Mouse (Mus musculus): ENCODE measurements around the gene 1810055G02Rik. TPM values are rescaled to one million over a fixed set of nuclear protein-coding genes. Genes with fewer than 3 reads are reported as not detected.

The 1810055G02Rik gene
- polyA plus RNA-seq (2015; fragmentation: Nextera tagmentation; extraction: Ambion mirVana) = 48.2 and 52.7 TPM in 2 replicates

DNA sequence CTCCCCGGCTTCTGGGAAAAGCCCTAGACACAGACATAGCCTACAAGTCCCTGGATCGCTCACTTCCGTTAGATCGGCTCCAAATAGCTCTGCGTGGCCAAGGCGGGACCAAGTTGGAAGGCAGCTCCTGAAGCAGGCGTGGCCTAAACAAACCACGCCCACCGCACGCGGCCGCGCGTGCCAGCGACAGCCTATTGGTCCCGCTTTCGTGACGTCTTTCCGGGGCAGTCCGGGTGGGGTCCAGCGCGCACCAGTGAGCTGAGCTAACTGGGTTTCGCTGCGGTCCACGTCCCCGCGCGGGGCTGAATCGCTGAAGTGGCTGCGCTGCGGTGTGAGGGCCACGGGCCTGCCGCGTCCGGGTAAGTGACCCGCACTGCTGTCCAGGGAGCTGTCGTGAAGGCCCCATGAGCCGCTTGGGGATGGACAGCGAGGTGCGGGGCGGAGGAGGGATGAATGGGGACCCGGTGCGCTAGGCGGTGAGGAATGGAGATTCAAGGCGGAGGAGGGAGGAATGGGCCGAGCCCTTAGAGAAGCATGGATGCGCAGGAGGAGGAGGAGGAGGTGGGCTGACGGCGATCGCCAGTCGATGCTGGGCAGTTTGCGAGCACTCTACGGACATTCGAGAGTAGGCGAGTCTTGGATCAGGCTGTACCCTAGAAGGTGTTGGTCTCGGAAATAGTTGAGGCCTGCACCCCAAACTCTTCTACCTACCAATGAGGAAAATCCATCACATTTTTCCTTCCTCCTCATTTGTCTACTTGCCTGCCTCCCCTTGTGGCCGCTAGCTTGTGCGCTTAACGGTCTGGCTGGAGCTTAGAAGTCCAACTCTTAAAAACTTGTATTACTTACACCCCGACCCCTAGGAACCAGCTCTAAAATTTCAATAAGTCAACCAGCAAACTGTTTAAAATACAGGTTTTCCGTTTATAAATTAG lies at the start of gene 1810055G02Rik:
TSS of gene 1810055G02Rik (plus strand) at position 216 of the 935 bp plus-strand sequence.
- peak within 1 kb of the TSS; percentile 72 for H3K4me3 ChIP-seq (ENCODE audit: low read depth, low read length)
- WGBS (ENCODE audit: insufficient replicate concordance) = 2% methylated on average over 61 of the region's 61 CpGs
- H3K27me3 ChIP-seq (ENCODE audit: insufficient read depth, low read length) = no peaks in the 10 kb centered on the region
- H3K9me3 ChIP-seq (ENCODE audit: low read length) = no peaks in the 10 kb centered on the region
- ATAC-seq (peak; percentile 90), DNase-seq (peak; percentile 99)
- H3K9ac ChIP-seq (replicated peaks) = peak within 1 kb of the TSS; percentile 87
- H3K36me3 ChIP-seq (replicated peaks; ENCODE audit: insufficient read depth, low read length) = peaks cover 3% of the 10 kb centered on the region; the same call in 1 of the 2 replicates
- TF ChIP-seq CTCF (IDR thresholded peaks at IDR 0.05; ENCODE audit: low read depth) = 0 out of 2 replicates have a peak, but pooled peaks have one; percentile 1
- no peak for TF ChIP-seq EP300 (IDR thresholded peaks at IDR 0.05; ENCODE audit: low read depth)
- peak within 1 kb of the TSS; percentile 98 for H3K27ac ChIP-seq (ENCODE audit: low read depth)
- peaks cover 5% of the 10 kb centered on the region for H3K4me1 ChIP-seq (ENCODE audit: insufficient read depth)
- peak within 1 kb of the TSS; percentile 86 for H3K4me2 ChIP-seq (ENCODE audit: low read depth, low read length)

DNA sequence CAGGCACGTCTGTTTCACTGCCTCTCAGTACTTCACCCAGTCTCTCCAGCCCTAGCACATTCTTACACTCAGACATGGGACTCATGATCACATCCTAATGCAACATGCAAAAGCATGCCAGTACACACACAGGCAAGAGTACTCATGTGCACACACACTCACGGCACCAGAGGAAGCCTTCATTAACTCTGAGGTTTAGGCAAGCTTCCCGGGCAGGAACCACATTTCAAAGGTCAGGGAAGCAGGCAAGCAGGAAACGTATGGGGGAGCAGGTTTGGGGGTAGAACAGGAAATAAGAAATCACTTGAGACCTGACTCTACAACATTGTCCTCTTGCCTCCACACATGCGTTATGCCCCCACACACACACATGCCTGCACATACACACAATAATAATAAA lies 42.6 kb upstream of the 1810055G02Rik start:
- DNase-seq (peak; percentile 36), ATAC-seq (peak; percentile 33)
- 5% methylated on average over 5 of the region's 5 CpGs for WGBS (ENCODE audit: insufficient replicate concordance)
- H3K27me3 ChIP-seq (ENCODE audit: insufficient read depth, low read length) = no peaks in the 10 kb centered on the region
- H3K36me3 ChIP-seq (replicated peaks; ENCODE audit: insufficient read depth, low read length) = no peaks in the 10 kb centered on the region
- H3K4me1 ChIP-seq (ENCODE audit: insufficient read depth) = peaks cover 50% of the 10 kb centered on the region
- H3K9me3 ChIP-seq (ENCODE audit: low read length) = no peaks in the 10 kb centered on the region
- no peak for TF ChIP-seq EP300 (IDR thresholded peaks at IDR 0.05; ENCODE audit: low read depth)
- TF ChIP-seq CTCF (IDR thresholded peaks at IDR 0.05; ENCODE audit: low read depth) = no peak
- no peak overlapping the region; the same call in 1 of the 2 replicates for H3K9ac ChIP-seq (replicated peaks)
- H3K4me2 ChIP-seq (ENCODE audit: low read depth, low read length) = peak overlapping the region; percentile 46
- peak overlapping the region; percentile 30 for H3K27ac ChIP-seq (ENCODE audit: low read depth)
- no peak overlapping the region for H3K4me3 ChIP-seq (ENCODE audit: low read depth, low read length)

DNA sequence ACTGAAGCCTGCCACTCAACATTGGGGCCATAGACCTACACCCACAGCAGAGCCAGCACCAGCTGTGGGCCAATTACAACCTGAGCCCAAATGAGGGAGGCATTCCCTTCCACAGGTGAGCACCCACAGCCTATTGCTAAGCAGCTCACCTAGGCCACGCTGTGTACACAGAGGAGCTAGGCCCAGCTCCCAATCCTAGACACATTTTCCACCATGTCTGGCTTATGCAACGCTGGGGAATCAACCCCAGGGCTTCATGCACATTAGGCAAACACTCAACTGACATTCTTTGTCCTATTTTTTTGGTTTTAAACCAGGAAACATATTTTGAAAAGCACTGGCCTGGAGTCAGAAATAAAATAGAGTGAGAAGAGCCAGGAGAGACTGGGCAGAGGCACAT lies 41.5 kb upstream of the 1810055G02Rik start:
- no peak overlapping the region for H3K4me2 ChIP-seq (ENCODE audit: low read depth, low read length)
- H3K27ac ChIP-seq (ENCODE audit: low read depth) = peak overlapping the region; percentile 30
- no peak overlapping the region for H3K4me3 ChIP-seq (ENCODE audit: low read depth, low read length)
- 52% methylated on average over 2 of the region's 2 CpGs for WGBS (ENCODE audit: insufficient replicate concordance)
- DNase-seq (no peak), ATAC-seq (peak; percentile 61)
- no peaks in the 10 kb centered on the region for H3K9me3 ChIP-seq (ENCODE audit: low read length)
- H3K36me3 ChIP-seq (replicated peaks; ENCODE audit: insufficient read depth, low read length) = no peaks in the 10 kb centered on the region
- H3K4me1 ChIP-seq (ENCODE audit: insufficient read depth) = peaks cover 53% of the 10 kb centered on the region
- TF ChIP-seq CTCF (IDR thresholded peaks at IDR 0.05; ENCODE audit: low read depth) (no peak), EP300 (IDR thresholded peaks at IDR 0.05; ENCODE audit: low read depth) (no peak)
- H3K9ac ChIP-seq (replicated peaks) = no peak overlapping the region
- no peaks in the 10 kb centered on the region for H3K27me3 ChIP-seq (ENCODE audit: insufficient read depth, low read length)

DNA sequence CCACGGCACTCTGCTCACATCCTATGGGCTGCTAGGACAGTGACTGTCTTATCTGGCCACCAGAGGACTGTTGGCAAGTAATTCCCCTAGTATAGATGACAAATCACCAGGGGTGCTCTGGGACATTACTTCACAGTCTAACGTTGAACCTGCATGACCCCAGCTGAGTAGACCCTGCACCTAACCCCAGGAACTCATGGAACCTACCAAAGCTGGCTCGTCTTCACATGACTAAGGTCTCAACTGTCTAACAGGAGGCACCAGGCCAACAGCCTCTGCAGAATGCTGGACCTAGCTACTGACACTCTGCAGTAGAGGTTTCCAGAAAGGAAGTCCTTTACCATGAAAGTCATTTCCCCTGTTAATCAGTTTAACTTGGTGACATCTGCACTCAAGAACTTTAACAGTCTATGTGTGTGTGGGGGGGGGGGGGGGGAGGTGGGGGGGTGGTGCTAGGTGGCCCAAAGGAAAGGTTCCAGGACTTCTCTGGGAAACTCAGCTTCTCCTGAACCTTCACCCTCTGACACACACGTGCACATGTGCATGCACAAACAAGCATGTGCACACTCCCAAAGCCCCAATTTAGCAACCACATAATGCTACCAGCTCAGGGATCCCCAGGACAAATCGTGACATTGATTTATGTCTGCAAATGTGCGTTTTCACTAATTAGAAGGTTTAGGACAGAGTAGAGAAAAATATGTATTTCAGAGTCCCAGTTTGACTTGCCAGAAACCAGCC lies 40.8 kb upstream of the 1810055G02Rik start:
- peaks cover 53% of the 10 kb centered on the region for H3K4me1 ChIP-seq (ENCODE audit: insufficient read depth)
- no peak overlapping the region for H3K9ac ChIP-seq (replicated peaks)
- WGBS (ENCODE audit: insufficient replicate concordance) = 25% methylated on average over 6 of the region's 6 CpGs
- H3K27me3 ChIP-seq (ENCODE audit: insufficient read depth, low read length) = no peaks in the 10 kb centered on the region
- no peaks in the 10 kb centered on the region for H3K9me3 ChIP-seq (ENCODE audit: low read length)
- TF ChIP-seq EP300 (IDR thresholded peaks at IDR 0.05; ENCODE audit: low read depth) (no peak), CTCF (IDR thresholded peaks at IDR 0.05; ENCODE audit: low read depth) (no peak)
- peak overlapping the region; percentile 30 for H3K27ac ChIP-seq (ENCODE audit: low read depth)
- DNase-seq (no peak), ATAC-seq (peak; percentile 58)
- H3K4me2 ChIP-seq (ENCODE audit: low read depth, low read length) = 0 out of 2 replicates have a peak overlapping the region, but pooled peaks have one; percentile 7
- H3K36me3 ChIP-seq (replicated peaks; ENCODE audit: insufficient read depth, low read length) = no peaks in the 10 kb centered on the region; the same call in 1 of the 2 replicates
- no peak overlapping the region for H3K4me3 ChIP-seq (ENCODE audit: low read depth, low read length)

DNA sequence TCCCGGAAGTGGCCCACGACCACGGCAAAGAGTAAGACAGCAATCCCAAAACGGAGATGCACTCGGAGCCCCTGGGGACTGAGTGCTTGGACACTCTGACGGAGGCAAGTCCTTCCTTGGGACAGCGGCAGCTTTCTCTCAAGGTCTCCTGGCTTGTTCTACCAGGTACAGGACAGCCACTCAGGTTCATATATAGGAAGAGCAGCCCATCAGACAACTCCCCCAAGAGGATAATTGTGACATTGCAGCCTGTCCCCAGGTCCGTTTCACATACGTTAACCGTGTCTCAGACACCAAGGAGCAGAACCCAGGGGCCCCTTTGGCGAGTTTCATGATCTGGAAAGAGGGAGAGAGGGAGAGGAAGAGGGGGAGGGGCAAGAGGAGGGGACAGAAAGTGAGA lies 40.1 kb upstream of the 1810055G02Rik start:
- H3K9me3 ChIP-seq (ENCODE audit: low read length) = no peaks in the 10 kb centered on the region
- no peak overlapping the region; the same call in none of the 2 replicates for H3K27ac ChIP-seq (ENCODE audit: low read depth)
- peaks cover 53% of the 10 kb centered on the region for H3K4me1 ChIP-seq (ENCODE audit: insufficient read depth)
- no peak for ATAC-seq
- TF ChIP-seq EP300 (IDR thresholded peaks at IDR 0.05; ENCODE audit: low read depth) (no peak), CTCF (IDR thresholded peaks at IDR 0.05; ENCODE audit: low read depth) (peak; percentile 38)
- H3K36me3 ChIP-seq (replicated peaks; ENCODE audit: insufficient read depth, low read length) = no peaks in the 10 kb centered on the region; the same call in 1 of the 2 replicates
- H3K27me3 ChIP-seq (ENCODE audit: insufficient read depth, low read length) = no peaks in the 10 kb centered on the region
- no peak overlapping the region for H3K4me3 ChIP-seq (ENCODE audit: low read depth, low read length)
- H3K9ac ChIP-seq (replicated peaks) = no peak overlapping the region
- peak; percentile 26 for DNase-seq
- 0 out of 2 replicates have a peak overlapping the region, but pooled peaks have one; percentile 7 for H3K4me2 ChIP-seq (ENCODE audit: low read depth, low read length)
- 52% methylated on average over 11 of the region's 11 CpGs for WGBS (ENCODE audit: insufficient replicate concordance)
